Mouse (Mus musculus) limb, embryonic 14.5 days (tissue): Measurements from ENCODE around the gene Phtf1. TPM values are rescaled to one million over a fixed set of nuclear protein-coding genes. Genes with fewer than 3 reads are reported as not detected.

Experiments used
- ATAC-seq: fragments of 200-750 bp; cut with Nextera tagmentation; 2 replicates; pipeline ENCODE4 v1.8.0; 2017; ENCODE audit warnings: low read depth, moderate number of reproducible peaks, moderate TSS enrichment; ENCODE audit not compliant: low FRiP score
- DNase-seq: peaks from one replicate; pipeline ENCODE4 v3.0.0-alpha.2; 2015; ENCODE audit warnings: low spot score
- H3K27ac ChIP-seq: fragments of 300-500 bp; sonication (generic); replicated peaks from 2 replicates; pipeline ENCODE4 v1.5.1; 2014; ENCODE audit warnings: low read depth, mild to moderate bottlenecking, low read length, moderate library complexity, mixed read lengths
- H3K27me3 ChIP-seq: fragments of 300-500 bp; sonication (generic); 2 replicates; pipeline ENCODE4 v1.6.1; 2014; ENCODE audit warnings: low read length, mixed read lengths; ENCODE audit not compliant: control insufficient read depth, insufficient read depth
- H3K36me3 ChIP-seq: fragments of 300-500 bp; sonication (generic); 2 replicates; pipeline ENCODE4 v1.6.1; 2014; ENCODE audit warnings: mild to moderate bottlenecking, low read length, moderate library complexity, mixed read lengths; ENCODE audit not compliant: control insufficient read depth, insufficient read depth
- H3K4me1 ChIP-seq: fragments of 300-500 bp; sonication (generic); 2 replicates; pipeline ENCODE4 v1.6.1; 2014; ENCODE audit warnings: antibody characterized with exemption, low read length, mixed read lengths; ENCODE audit not compliant: control insufficient read depth, insufficient read depth
- H3K4me2 ChIP-seq: fragments of 300-500 bp; sonication (generic); replicated peaks from 2 replicates; pipeline ENCODE4 v1.6.1; 2014; ENCODE audit warnings: low read depth, mild to moderate bottlenecking, low read length, moderate library complexity; ENCODE audit not compliant: severe bottlenecking
- H3K4me3 ChIP-seq: fragments of 300-500 bp; sonication (generic); replicated peaks from 2 replicates; pipeline ENCODE4 v1.5.1; 2014; ENCODE audit warnings: low read length
- H3K9ac ChIP-seq: fragments of 300-500 bp; sonication (generic); 2 replicates; pipeline ENCODE4 v1.6.1; 2014; ENCODE audit warnings: mild to moderate bottlenecking, low read depth, low read length, moderate library complexity; ENCODE audit not compliant: severe bottlenecking
- H3K9me3 ChIP-seq: fragments of 300-500 bp; sonication (generic); 2 replicates; pipeline ENCODE4 v1.6.1; 2016; ENCODE audit warnings: low read length; ENCODE audit not compliant: control insufficient read depth
- POLR2A ChIP-seq: fragments of 200-500 bp; IDR thresholded peaks from 2 replicates; pipeline ENCODE4 v1.8.0; 2012; ENCODE audit warnings: inconsistent platforms, mild to moderate bottlenecking, moderate library complexity, borderline replicate concordance; ENCODE audit not compliant: insufficient read depth, insufficient read length; ENCODE audit errors: extremely low read depth
- WGBS: fragments of 180-500 bp; shearing (Covaris S2); extraction: QIAGEN DNeasy Blood & Tissue Kit; methylation state at CpG from one replicate; pipeline ENCODE4 v1.1.7; 2014; 5-methylcytosine and 5-hydroxymethylcytosine counted together
- polyA plus RNA-seq, 2 experiments: library from polyadenylated mRNA; depleted of rRNA in 1 of 2; stranded (reverse) in 1 of 2; unstranded in 1 of 2; fragments of >200 nt; fragmentation: Nextera tagmentation in 1 of 2; extraction: Ambion mirVana in 1 of 2; gene quantifications; 2 replicates each; pipeline versions ENCODE4 v1.2.1 to v1.2.3; 2012 to 2014

Phtf1 gene
- polyA plus RNA-seq, 2 experiments = 24.5 to 41.1 TPM

DNA sequence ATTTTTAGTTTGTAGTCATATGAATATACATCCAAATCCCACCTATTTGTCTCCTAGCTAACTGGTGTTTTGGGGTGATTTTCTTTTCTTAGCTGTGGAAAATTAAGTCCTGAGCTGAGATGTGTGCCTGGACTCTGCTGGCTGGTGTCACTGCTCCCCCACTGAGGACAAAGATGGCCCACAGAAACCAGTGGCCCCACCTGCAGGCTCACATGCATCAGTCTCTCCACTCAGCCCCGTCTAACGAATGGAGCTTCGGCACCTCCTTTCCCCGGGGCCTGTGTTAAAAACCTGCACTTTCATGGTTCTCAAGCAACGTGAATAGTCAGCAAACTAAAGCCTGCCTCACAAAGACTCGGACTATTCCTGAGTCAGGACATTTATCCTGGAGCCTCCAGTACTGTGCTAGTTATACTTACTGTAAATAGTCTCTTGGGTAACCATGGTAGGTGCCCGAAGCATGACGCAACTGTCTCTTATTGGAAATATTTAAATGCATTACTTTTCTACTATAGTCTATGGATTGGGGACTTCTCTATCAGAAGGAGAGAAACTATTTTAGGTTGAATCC lies 39.1 kb downstream of the Phtf1 start:
- no peak for TF ChIP-seq POLR2A
- DNase-seq (no peak), ATAC-seq (no peak)
- Histone ChIP-seq H3K4me3 (no peak overlapping the region), H3K4me2 (no peak overlapping the region), H3K9ac (no peak overlapping the region), H3K36me3 (peaks cover 40% of the 10 kb centered on the region), H3K27me3 (no peaks in the 10 kb centered on the region), H3K4me1 (no peaks in the 10 kb centered on the region), H3K9me3 (no peaks in the 10 kb centered on the region), H3K27ac (no peak overlapping the region)
- WGBS = 89% methylated on average over 8 of the region's 8 CpGs

DNA sequence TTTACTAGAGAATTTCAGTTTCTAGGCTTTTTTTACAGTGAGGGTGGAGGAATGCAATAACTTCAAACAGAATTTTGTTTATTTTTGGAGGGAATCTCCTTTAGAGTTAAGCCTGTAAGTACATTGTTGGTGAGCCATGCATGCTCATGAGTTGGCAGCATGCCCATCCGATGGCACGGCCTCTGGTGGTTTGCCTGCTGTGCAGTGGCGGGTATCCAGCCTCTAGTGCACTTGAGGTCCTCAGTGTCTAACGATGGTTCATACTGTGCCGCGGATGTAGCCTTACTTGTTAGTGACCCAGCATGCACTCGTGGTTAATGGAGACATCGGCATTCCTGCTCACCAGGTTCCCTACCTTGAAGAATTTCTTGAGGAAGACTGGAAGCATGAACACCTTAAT lies 39.6 kb downstream of the Phtf1 start:
- peaks cover 40% of the 10 kb centered on the region for H3K36me3 ChIP-seq
- no peak for TF ChIP-seq POLR2A

DNA sequence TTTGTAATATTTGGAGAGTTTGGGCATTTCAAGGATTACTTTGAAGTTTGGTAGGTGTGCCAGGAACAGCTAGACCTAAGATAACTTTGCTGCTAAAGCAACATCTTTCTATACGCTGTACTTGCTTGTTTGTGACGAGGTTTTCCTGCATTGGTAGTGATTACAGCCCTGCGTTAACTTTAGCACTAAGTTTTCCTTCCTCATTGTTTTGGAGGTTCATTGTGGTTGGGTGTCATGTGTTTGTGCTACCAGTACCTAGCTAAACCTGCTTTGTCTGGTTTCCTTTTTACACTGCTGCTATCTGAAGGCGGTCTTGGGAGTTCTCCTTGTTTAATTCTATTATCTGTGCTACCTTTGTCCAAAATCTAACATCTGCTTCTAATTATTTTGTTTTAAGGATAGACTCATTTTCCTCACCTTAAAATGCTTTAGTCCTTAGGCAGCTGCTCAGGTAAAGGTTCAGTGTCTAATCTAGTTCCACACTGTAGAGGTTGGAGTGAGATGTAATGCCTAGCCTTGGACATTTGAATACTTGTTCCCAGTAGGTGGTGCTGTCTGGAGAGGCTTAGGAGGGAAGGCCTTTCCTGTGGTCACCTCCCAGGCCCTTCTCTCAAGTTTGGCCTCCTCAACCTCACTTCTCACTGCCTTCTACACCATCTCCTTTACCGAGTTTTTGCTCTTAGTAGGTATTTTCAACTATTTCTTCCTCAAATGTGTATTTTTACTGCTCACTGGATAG lies 42.2 kb downstream of the Phtf1 start:
- H3K27me3 ChIP-seq = no peaks in the 10 kb centered on the region
- no peaks in the 10 kb centered on the region for H3K4me1 ChIP-seq
- 84% methylated on average over 5 of the region's 5 CpGs for WGBS
- H3K9ac ChIP-seq = no peak overlapping the region
- no peak overlapping the region for H3K4me2 ChIP-seq
- DNase-seq = no peak
- H3K36me3 ChIP-seq = peaks cover 35% of the 10 kb centered on the region
- no peak overlapping the region for H3K27ac ChIP-seq
- no peaks in the 10 kb centered on the region for H3K9me3 ChIP-seq
- no peak for TF ChIP-seq POLR2A
- H3K4me3 ChIP-seq = no peak overlapping the region
- no peak for ATAC-seq

More for the DNA sequence above, 39.6 kb downstream of the Phtf1 start:
- H3K4me2 ChIP-seq = no peak overlapping the region
- no peaks in the 10 kb centered on the region for H3K9me3 ChIP-seq
- no peak overlapping the region for H3K4me3 ChIP-seq
- WGBS = 75% methylated on average over 8 of the region's 8 CpGs
- DNase-seq (no peak), ATAC-seq (no peak)
- H3K9ac ChIP-seq = no peak overlapping the region
- H3K27ac ChIP-seq = no peak overlapping the region
- H3K27me3 ChIP-seq = no peaks in the 10 kb centered on the region
- H3K4me1 ChIP-seq = no peaks in the 10 kb centered on the region

DNA sequence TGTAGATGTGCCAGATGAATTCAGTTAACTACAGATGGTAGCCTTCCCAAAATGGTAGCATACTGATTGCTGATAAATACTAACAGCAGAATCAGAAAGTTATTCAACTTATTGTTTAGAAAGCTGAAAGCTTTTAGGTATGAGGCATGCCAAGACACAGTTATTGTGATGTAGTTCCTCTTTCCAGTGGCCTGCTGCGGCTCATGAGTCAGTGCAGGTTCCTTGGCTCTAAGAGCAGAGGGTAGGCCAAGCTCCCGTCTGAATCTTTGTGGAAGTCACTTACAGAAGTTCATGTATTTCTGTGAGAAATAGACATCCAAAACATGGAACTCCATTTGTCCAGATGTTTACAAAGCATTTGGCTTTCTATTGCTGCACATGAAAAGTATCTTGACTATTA lies 44.1 kb downstream of the Phtf1 start:
- H3K4me1 ChIP-seq = no peaks in the 10 kb centered on the region
- no peak for ATAC-seq
- H3K4me2 ChIP-seq = no peak overlapping the region
- WGBS = 93% methylated on average over 2 of the region's 2 CpGs
- no peaks in the 10 kb centered on the region for H3K9me3 ChIP-seq
- no peak overlapping the region for H3K9ac ChIP-seq
- peaks cover 39% of the 10 kb centered on the region for H3K36me3 ChIP-seq
- H3K27ac ChIP-seq = no peak overlapping the region
- TF ChIP-seq POLR2A = no peak
- DNase-seq = no peak
- H3K27me3 ChIP-seq = no peaks in the 10 kb centered on the region
- no peak overlapping the region for H3K4me3 ChIP-seq

DNA sequence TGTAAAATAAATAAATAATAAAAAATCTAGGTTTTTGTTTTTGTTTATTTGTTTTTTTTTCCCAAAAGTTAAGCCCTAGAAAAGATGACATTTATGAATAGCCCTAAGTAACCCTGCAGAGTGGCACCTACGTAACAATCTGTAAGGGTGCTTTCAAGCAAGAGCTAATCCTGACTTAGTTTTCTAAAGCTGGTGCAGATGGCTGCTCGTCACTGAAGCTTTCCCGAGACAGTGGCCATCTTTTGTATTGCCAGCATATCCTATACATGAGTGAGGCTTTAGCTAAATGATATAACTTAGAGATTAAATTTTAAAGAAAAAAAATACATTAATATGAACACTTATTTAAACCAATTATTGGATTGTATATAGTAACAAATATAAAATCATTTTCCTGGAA lies 50.0 kb downstream of the Phtf1 start:
- Histone ChIP-seq H3K36me3 (peaks cover 55% of the 10 kb centered on the region), H3K4me3 (no peak overlapping the region), H3K9ac (no peak overlapping the region), H3K4me1 (no peaks in the 10 kb centered on the region), H3K27ac (no peak overlapping the region), H3K9me3 (no peaks in the 10 kb centered on the region), H3K27me3 (no peaks in the 10 kb centered on the region), H3K4me2 (no peak overlapping the region)
- TF ChIP-seq POLR2A = no peak
- DNase-seq = no peak
- WGBS = 87% methylated on average over 3 of the region's 3 CpGs
- ATAC-seq = no peak
